Mouse (Mus musculus) activated CD4-positive, CD25-positive, alpha-beta regulatory T cell, adult 4 months (primary cell): ENCODE data around the gene Stra6l. TPM values are rescaled to one million over a fixed set of nuclear protein-coding genes. Genes with fewer than 3 reads are reported as not detected.

Experiments
- ATAC-seq: one replicate; pipeline ENCODE4 v1.8.0; 2017
- polyA plus RNA-seq, 2 experiments: library from polyadenylated mRNA; unstranded; fragments of 100-300 nt; shearing (Covaris generic); gene quantifications; one replicate each; pipeline ENCODE4 v1.2.1; 2017

The Stra6l gene
- polyA plus RNA-seq, 2 experiments from 2014 or later, result 0.15 TPM; not detected in 1

DNA sequence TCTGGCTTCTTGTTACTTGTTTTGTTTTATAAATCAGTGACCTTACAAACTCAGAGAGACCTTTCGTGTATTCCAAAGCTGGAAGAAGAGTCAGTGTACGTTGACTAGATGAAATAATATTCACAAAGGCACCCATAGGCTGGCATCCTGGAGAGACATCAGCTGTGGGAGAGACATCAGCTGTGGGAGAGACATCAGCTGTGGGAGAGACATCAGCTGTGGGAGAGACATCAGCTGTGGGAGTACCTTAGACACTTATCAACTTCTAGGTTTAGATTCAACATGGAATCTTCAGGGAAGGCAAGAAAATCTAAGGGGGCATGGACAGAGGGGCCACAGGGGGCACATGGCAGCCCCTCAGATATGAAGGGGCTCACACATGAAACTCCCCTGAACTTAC, 2.2 kb upstream of the Stra6l start:
- no peak for ATAC-seq

DNA sequence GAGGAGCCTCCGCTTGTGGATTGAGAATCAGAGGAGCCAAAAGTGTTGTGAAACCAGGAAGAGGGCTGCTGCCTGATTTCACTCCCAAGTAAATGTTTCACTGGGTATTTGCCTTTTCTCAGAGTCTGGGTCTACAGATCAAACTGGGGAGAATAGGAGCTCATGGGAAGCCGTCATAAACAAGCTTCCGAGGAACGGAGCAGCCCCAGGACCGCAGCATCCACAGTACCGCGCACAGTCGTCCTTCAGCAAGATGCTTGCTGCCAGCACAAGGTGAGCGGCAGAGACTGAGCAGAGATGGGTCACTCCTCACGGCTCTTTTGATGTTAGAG, 327 bp downstream of the Stra6l start:
- no peak for ATAC-seq

DNA sequence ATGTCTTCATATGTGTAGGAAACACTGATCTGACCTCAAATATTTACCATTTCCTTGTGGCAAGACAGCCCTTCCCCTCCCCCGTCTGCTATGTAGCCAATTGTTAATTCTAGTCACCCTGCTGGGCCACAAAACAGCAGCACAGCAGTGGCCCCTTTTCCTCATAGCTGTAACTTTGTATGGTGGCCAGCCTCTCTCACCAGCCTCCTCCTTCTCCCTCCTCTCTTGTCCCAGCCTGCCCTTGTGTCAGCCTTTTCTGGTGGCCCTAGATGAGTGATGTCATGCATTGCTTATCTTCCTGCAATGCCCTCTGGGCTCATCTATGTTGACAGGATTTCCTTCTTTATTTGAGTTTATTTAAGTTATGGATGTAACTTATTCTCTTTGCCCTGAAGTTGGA, 955 bp downstream of the Stra6l start:
- ATAC-seq, result no peak

DNA sequence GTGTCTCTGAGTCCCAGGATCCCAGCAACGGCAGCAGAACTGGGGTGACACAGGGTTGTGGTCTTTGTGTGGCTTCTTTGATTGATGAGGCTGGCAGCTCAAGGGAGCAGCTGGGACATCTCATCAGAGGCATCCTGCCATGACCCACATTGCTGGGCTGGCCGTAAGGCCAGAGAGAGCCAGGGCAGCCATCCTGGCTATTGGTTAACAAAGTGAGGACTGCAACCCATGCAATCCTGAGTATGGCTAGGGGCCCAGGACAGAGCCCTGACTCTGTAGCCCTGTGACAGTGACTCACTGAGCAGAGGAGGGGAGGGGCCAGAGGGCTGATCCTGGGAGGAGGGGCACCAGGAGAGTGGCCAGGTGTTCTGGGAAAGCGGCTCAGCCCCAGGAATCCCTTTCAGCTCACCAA, 3.2 kb downstream of the Stra6l start:
- ATAC-seq, result no peak

DNA sequence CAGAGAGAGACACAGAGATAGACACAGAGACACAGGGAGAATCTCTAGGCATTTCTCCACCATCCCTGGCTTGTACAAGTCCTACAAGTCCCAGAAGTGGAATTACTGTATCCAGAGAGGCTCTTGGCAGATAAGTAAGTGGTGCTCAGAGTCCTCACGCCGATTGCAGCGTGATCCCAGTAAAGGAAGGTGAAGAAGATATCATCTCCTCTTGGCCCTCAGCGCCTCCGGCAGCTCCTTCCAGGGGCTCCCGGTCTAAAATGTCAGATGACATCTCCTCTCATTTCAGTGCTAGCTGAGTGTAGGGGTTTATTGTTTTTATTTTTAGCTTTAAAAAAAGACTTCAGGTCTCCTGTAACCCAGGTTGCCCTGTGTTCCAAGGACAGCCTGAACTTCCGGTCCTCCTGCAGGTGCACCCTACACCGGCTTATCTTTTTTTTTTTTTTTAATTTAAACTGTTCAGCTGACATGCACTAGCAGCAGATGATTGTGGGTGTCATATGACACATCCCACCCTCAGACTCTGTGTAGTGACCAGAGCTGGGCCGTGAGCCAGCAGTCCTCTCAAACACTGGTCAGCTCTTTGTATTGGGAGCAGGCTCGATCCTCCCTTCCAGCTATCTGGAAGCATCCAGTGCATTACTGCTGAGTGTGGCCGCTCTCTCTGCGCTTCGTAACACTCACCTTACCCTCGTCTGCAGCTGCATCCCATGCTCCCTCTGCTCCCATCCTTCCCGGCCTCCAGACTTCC, 5.2 kb downstream of the Stra6l start:
- ATAC-seq, result no peak

DNA sequence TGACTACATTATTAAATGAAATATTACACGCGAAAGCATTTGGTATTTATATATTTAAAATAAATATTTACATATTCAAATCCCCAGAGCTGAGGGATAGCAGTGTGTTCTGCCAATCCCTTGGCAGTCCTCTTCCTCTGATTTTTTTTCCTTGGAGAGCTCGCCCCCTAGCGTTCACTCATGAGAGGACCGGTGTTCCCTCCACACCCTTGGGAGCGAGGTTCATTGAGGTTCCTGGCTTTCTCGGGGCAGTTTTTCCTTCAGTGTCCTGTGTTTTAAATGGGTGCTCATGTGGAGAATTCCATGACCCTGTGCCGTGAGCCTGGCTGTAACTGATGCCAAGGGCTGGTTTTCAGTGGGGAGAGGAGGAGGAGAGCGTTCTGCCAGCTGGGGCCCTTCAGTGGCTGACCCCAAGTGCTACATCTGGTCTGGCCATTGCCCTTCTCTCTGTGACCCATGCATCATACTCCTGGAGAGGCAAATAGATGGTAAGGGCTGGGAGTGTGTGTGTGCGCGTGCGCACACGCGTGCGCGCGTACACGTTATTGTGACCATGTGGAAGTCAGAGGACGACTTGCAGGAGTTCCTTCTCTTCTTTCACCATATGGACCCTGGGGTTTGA, 7.5 kb downstream of the Stra6l start:
- no peak for ATAC-seq

DNA sequence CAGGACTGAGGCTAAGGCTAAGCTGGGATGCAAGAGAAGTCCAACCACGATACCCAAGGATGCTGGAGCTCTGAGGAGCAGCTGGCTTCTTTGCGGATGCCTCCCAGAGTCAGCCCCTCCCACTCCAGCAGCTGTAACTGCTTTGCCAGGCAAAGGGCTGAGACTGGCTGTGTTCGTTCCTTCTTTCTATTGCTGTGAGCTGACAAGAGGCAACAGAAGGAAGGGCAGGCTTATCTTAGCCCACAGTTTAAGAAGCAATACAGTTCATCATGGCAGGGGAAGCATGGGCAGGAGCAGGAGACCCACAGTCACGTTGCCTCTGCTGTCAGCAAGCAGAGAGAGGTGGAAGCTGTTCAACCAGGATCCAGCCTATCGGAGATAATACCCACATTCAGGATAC, 12.7 kb downstream of the Stra6l start:
- ATAC-seq, result no peak

DNA sequence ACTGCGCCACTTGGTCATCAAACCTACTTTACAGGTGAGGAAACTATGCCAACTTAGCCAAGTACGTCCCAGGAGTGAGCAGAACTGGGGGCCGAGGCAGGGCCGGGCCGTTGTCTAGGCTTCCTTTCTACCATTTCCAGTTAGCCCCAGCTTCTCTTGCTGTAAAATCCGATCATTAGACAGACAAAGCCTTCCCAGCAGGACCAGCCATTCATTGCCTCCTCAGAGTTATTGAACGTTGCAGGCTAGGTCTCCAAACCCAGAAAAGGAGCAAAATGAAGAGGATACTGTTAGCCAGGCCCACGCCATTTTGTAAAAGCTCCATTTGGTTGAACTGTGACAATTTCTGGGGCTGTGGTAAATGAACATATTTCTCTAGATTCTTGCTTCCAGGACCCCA, 19.0 kb downstream of the Stra6l start:
- no peak for ATAC-seq

DNA sequence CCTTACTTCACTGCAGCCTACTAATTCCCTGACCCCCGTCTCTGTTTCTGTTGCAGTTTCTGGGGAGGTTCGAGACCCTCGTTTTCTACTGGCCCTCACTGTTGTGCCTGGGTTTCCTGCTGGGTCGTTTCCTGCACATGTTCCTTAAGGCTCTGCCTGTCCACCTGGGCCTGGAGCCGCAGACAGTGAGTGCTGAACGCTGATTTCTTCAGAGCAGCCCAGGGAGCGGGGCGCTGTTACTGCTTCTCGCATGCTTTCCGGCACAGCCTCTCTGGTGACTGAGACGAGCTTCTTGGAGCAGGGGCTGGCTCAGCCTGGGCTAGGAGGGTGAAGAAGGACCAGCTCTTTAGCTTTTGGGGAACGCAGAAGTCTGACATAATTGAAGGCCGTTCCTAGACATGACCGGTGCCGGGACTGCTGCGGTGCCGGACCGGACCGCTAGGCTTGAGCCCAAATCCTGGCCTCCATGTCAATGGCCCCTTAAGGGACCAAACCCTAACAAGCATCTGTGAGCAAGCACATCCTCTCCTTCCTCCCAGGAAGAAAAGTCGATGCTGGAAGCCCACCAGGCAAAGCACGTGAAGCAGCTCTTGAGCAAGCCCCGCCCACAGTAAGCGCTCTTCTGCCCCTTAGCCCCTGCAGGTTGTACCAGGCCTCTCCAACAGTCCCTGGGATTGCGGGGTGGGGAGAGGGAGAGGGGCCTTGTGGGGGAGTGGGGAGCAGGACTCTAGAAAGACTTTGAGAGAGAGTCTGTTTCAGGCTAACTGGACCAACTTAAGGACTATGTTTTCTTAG, 20.8 kb downstream of the Stra6l start:
- no peak for ATAC-seq

DNA sequence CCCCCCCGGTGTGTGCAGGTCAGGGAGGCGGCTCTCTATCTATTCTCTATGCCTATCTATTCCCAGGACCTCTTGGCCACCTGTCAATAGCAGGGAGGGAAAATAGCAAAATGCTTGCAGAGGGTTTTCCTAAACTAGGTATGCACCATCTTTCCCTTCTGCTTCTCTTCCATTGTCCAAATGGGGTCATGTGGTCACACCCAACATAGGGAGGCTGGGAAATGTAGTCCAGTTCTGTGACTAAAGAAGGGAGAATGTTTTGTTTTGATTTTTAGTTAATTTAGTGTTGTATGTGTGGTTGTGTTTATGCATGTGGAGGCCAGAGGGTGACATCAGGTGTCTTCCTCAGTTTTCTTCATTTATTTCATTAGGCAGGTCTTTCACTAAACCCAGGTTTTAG, 23.7 kb downstream of the Stra6l start:
- ATAC-seq, result no peak

DNA sequence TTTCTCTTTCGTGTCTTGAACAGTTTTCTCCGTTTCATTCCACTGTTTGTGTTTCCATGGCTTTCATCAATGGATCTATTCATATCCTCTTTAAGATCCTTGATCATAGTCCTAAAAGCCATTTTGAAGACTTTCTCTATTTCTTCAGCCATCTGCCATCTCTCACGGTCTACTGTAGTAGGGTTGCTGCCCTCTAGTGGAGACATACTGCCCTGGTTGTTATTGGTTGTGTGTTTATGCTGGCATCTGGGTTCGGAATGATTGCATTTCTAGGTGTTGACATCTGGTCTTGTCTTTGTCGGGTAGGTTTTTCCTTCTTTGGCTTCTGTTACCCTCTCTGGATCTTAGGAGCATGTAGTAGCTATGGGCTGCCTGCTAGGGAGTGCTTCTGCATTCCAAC, 30.5 kb downstream of the Stra6l start:
- ATAC-seq, result no peak

DNA sequence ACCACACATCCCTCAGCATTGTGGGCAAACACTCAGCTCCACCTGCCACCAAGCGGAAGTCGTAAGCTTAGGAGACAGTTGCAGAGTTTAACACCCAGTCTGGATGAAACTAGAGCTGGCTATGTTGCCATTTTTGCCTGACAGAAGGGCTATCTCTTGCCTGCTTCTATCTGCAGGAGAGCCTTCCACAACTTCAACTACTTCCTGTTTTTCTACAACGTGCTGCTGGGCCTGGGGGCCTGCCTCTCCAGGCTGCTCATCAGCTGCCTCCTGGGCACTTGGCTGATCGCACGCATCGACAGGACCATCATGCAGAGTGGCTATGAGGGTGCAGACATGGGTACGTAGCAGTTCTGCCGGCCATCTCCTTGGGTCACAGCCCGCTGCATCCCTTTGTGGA, 34.1 kb downstream of the Stra6l start:
- ATAC-seq, result no peak

DNA sequence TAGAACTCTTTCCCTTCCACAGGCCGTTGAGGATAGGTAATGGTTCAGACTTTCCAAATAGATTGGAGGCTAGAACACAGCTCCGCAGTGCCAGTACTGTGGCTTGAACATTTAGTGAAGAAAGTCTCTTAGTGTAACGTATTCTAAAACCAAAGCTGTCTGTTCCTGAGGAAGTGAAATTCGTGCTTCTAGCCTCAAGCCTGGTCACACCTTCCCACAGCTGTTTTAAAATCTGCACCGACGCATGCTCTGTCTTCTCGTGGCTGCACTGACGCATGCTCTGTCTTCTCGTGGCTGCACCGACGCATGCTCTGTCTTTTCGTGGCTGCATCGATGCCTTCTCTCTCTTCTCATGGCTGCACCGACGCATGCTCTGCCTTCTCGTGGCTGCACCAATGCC, 34.8 kb downstream of the Stra6l start:
- no peak for ATAC-seq

DNA sequence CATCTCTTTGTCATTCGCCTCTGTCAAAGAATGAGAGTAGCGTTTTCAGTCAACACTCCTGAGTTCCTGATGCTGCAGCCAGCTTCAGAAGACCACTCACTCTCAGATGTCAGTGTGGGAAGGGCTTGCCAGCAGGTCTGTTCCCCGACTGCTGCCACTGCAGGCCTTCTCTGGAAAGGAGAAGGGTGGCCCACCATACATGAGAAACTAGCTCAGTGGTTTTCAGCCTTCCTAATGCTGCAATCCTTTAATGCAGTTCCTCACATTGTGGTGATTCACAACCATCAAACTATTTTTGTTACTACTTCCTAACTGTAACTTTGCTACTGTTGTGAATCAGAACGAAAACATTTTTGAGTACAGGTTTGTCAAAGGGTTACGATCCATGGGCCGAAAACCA, 41.0 kb downstream of the Stra6l start:
- no peak for ATAC-seq

DNA sequence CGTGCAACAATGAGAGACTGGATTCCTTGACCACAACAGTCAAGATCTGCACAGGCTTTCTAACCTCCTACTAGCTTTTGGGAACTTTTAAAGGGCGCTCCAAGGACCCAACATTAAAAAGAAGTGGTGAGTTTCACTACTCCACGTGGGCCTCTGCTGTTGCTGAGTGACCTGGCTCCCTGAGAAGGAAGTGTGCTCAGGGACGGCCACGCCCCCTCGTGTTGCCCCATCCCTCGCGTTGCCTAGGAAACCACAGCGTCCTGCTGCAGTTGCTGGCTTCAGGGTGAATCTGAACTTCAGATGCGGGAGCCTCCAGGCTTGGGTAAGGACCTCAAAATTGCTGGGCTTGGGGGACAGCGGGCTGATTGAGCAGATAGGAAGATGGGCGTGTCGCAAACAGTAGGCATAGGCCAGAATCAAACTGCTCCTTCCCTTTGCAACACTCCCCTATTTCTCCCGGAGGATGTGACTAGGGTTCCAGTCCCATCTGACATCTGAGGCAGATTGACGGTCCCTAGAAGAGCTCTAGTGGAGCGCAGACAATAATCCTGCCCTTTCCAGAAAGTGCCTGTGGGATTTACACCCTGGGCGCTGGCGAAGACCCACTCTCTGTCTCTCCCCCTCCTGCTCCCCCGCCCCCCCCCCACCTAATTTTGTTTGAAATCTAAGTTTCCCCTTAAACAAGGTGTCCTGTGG, 41.8 kb downstream of the Stra6l start, which contains the start of gene Ccdc180:
Gene Ccdc180, plus strand, starts transcription at position 238 of the 696 bp plus-strand sequence.
- ATAC-seq, result peak; percentile 82

DNA sequence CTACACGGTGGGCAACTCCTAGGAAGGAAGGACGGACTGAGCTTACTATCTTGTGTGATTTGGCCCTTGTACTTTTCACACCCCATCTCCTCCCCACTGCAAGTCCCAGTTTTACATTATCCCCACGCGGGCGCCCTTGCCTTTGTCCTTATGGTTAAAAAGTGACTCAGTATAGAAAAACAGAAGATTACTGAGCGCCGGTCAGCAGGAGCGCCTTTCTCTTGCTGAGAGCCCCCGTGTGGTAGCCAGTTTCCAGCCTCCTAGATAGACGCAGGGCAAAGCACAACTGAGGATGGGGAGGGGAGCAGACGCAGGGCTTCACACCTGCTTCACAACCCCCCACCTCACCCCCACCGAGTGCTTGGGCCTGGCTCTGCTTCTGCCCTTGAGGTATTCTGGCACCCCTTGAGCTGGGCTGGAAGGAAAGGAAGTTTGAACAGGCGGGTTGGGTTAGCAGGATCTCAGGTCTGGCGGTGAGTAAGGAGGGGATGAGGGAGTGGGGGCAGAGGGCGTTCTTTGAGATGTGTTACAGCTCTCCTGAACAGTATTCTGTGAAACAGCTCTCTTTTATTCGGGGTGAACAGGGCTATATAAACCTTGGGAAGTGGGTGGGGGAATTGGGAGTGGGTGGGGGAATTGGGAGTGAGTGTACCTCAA, 48.1 kb downstream of the Stra6l start:
- no peak for ATAC-seq

DNA sequence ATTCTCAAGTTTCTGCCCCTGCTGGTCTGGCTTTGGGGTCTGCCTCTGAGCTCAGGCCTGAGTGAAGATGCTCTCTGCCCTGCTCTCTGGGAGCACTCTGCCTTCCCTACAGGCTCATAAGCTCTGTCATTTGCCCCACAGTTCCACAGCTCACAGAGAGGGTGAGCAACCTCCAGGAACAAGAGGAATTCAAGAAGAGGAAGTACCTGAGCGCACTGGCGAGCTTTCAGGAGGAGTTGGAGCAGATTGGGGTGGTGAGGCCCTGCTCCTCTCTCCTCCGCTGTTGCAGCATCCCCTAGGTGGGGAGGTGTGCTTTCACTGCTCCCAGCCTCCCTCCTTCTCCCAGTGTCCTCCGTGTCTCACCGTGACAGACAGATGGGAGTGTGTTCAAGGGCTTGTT, 49.9 kb downstream of the Stra6l start:
- ATAC-seq, result no peak

DNA sequence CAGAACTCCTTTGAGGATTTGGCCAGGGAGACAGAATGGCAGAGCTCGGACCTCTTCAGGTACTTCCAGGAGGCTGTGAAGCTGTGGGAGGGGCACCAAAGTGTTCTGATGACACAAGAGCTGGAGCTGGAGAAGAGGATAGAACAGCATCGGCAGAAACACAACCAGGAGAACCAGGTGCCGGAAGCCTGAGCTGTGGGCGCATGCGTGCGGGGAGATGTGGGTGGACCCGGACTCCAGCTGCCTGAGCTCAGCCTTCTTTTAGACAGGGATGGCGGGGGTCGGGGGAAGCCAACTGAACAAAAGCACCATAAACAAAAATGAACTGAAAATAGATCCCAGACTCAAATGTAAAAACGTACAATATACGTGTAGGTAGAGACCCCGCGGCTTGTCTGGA, 60.8 kb downstream of the Stra6l start:
- no peak for ATAC-seq

DNA sequence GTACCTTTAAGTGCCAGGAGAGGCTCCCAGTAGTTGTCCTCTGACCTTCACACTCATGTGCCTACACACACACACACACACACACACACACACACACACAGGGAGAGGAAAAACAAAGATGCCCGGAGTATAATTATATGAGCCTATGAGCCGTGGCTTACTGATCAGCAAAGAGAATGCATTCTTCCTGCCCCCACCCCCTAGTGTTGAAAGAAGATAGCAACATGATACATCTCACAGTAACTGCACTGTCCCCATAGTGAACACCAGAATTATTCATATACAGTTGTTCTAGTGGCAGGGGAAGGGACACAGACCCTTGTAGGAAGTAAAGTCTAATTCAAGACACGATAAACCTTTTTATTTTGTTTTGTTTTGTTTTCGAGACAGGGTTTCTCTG, 61.5 kb downstream of the Stra6l start:
- no peak for ATAC-seq

DNA sequence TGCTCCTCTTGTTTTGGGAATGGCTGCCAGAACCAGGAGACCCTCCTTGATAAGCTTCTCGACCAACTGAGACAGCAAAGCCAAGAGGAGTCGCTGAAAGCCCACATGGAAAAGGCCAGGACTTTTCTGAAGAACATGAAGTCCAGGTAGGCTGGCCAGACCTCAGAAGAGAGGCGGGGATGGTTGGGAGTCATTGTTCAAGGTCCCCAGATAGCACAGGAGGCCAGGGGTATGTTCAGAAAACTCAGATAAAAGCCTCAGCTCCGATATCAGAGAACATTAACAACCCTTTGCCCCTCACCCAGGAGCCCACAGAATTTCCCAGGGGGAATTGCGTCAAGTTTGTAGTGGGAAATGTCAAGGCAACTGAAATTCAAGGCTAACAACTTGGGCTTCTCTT, 62.8 kb downstream of the Stra6l start:
- no peak for ATAC-seq

DNA sequence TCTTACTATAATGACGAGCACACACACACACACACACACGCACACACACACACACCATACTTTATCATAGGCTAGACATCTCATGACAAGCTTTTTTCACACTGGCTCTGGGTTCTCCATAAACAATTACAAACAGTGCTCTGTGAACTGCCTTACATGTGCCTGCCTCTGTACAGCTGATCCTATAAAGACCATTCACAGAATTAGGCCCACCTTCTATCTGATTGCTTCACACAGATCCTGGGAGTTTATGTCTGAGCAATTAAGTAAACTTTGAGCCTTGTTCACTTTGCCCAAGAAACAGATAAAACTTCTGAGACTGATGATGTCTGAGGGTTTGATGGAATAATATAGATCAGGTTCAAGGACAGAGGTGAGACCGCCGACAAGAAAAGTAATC, 63.4 kb downstream of the Stra6l start:
- no peak for ATAC-seq

DNA sequence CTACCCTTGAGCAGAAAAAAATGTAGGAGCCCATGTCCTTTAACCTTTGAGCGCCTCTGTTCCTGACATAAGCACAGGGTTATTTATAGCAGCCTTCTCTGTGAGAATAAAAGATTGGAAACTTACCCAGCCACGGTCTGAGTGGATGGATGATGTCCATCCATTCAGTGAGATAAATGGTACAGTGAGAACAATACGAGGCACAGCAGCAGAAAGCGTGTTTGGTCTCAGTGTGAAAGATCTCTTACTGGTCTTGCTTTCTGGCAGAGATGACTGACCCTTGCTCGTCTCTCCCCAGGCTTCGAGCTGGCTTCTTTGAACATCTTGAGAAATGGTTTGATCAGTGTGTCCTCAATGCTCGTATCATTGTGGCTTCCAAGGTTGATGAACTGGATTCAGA, 68.6 kb downstream of the Stra6l start:
- ATAC-seq, result no peak
